Mouse (Mus musculus): ENCODE results near the gene Sri. TPM values are rescaled to one million over a fixed set of nuclear protein-coding genes. Genes with fewer than 3 reads are reported as not detected.

The Sri gene
- polyA plus RNA-seq, 1 experiment, result 74.8 TPM

DNA sequence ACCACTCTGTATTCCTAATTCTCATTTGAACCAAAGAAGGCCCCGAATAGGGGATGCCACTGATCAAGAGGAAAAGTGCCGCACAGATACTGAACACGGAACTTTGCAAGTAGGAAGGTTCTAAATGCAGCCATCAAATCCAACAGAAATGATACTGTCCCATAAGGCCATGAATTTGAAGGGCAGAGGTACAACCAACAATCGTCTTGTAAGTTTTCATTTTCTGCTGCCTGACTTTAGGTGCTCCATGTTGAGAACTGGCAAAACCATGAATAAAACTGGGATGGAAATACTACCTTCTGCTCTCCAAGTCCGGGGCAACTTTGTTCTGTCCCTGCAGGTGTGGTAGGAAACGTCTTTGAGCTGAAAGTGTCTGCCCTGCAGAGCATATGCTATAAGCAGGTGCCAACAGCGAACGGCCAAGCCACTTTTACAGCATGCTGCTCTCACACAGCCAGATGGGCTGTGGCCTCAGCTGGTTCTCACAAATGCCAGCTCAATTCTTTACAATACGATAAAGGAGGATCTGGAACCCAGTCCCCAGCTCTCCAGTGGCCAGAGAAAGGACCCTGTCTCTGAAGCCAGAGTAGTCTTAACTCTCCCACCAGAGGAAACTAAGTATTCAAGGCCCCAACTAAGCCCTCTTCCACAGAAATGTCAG lies 28.2 kb downstream of the Sri start:
- H3K4me1 ChIP-seq (ENCODE audit: control insufficient read depth, insufficient read depth, insufficient read length, low read length), result no peaks in the 10 kb centered on the region
- H3K4me3 ChIP-seq (ENCODE audit: insufficient read depth, low read depth, low read length), result no peak overlapping the region
- H3K27ac ChIP-seq (replicated peaks; ENCODE audit: low read depth, low read length), result no peak overlapping the region

DNA sequence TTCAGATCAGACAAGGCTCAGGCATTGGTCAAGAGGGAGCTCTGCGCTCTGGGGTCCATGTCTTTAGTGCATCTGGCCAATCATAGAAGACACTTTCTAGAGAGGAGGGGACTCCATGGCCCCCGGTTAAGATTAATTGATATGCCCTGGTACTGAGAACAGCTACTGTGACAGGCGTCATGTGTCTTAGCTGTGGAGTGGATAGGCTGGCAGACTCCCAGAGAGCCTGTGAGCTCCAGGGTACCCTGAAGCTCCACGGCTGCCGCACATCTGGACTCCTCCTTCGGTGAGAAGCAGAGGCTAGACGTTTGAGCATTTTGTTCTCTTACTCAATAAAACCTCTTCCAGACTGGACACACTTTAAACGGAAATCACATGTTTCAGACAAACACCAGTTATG lies 31.6 kb downstream of the Sri start:
- Histone ChIP-seq H3K4me1 (ENCODE audit: control insufficient read depth, insufficient read depth, insufficient read length, low read length) (no peaks in the 10 kb centered on the region), H3K27ac (replicated peaks; ENCODE audit: low read depth, low read length) (no peak overlapping the region), H3K4me3 (ENCODE audit: insufficient read depth, low read depth, low read length) (no peak overlapping the region)

DNA sequence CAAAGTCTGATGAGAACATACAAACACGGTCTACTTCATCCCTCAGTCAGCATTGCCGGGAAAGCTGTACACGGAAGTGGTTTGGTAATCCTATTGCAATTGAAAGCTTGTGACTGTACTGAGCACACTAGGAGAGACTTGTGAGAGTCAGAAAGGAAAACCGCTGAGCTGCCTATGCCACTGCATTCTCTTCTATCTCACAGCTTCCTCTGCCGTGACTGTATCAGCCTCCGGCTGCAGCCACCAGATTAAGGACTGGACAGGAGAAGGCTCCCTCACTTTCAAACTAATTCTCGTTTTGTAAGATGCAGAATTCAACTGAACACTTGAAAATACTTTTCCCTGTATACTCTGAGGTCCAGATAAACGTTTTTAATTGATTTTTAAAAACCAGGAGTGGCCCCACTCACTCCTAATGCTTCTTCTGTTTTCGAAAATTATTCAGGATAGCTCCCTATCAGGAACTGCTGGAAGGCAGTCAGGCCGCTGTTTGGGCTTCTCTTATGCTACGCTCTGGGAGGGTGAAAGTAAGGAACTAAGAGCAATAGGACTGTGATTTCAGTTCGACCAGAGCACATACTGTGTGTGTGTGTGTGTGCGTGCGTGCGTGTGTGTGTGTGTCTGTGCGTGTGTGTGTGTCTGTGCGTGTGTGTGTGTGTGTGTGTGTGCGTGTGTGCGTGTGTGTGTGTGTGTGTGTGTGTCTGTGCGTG lies 37.1 kb downstream of the Sri start:
- Histone ChIP-seq H3K27ac (replicated peaks; ENCODE audit: low read depth, low read length) (no peak overlapping the region), H3K4me3 (ENCODE audit: insufficient read depth, low read depth, low read length) (no peak overlapping the region), H3K4me1 (ENCODE audit: control insufficient read depth, insufficient read depth, insufficient read length, low read length) (no peaks in the 10 kb centered on the region)

DNA sequence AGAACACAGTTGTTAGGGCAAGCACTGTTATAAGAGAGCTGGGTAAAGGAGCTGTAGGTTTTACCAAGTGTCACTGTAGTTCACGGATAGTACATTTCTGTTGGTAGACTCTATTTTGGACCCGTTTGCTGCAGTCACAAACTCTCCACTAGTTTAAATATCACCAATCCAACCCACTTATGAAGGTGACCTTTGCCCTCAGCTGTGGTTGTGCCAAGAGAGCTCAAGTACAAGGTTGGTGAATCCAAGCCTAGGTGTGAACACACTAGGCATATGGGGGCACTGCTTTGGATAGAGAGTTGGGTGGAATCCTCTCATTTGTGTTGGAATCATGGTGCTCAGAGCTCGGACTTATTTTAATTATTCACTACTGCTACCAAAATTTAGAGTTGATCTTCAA lies 39.8 kb downstream of the Sri start:
- H3K27ac ChIP-seq (replicated peaks; ENCODE audit: low read depth, low read length), result no peak overlapping the region
- no peaks in the 10 kb centered on the region for H3K4me1 ChIP-seq (ENCODE audit: control insufficient read depth, insufficient read depth, insufficient read length, low read length)

DNA sequence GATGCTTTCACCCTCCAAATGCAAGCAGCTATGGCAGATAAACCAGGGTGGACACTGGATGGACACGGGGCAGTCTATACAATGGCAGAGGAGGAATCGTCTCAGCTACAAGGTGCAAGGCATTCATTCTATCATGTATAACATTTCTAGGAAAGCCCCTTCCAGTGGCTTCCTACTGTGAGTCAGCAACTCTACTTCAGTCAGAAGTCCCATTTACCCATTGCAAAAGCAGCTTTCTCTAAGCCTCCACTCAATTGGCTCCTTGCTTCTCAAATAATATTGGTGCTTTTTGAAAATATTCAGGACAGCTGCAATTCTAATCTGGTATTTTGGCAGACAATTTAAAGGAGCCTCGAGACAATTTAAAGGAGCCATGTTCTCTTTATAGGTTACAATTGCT lies 42.3 kb downstream of the Sri start:
- Histone ChIP-seq H3K27ac (replicated peaks; ENCODE audit: low read depth, low read length) (no peak overlapping the region), H3K4me1 (ENCODE audit: control insufficient read depth, insufficient read depth, insufficient read length, low read length) (no peaks in the 10 kb centered on the region), H3K4me3 (ENCODE audit: insufficient read depth, low read depth, low read length) (no peak overlapping the region)

More for the DNA sequence above, 39.8 kb downstream of the Sri start:
- no peak overlapping the region for H3K4me3 ChIP-seq (ENCODE audit: insufficient read depth, low read depth, low read length)

DNA sequence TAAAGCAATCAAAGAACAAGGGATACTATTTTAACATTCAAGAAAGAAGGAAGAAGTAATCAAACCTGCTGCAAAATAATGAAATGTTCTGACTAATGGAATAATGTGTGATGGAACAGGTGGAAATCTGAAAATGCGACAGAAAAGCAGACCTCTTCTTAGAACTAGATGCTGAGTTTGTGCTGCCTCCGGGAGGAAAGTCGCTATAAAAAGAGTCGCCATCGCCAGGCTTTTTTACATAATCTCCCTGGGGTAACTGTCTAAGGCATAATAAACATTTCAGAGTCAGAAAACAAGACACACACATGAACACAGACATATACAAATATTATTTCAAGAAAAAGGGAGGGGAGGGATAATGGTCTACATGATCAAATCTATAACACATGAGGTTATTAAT lies 49.0 kb downstream of the Sri start:
- Histone ChIP-seq H3K27ac (replicated peaks; ENCODE audit: low read depth, low read length) (no peak overlapping the region), H3K4me1 (ENCODE audit: control insufficient read depth, insufficient read depth, insufficient read length, low read length) (no peaks in the 10 kb centered on the region), H3K4me3 (ENCODE audit: insufficient read depth, low read depth, low read length) (no peak overlapping the region)

DNA sequence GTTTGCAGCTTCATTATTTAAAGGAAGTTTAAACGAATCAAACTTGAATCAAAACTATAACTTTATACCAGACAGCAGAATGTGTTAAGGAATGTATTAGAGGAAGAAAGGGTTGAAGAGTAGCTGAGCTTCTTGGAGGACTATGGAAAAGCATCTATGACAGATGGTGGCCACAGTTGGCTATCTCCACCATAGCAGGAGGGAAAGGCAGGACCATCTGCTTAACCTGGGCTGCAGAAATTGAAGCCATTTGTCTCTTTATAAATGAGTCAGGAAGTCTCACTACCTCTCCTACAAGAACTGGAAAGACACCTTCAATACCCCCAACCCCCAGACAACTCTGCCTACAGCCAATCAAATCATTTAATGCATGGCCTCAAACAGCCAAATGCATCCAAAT lies 49.8 kb downstream of the Sri start:
- no peak overlapping the region for H3K27ac ChIP-seq (replicated peaks; ENCODE audit: low read depth, low read length)
- no peak overlapping the region for H3K4me3 ChIP-seq (ENCODE audit: insufficient read depth, low read depth, low read length)
- H3K4me1 ChIP-seq (ENCODE audit: control insufficient read depth, insufficient read depth, insufficient read length, low read length), result no peaks in the 10 kb centered on the region

DNA sequence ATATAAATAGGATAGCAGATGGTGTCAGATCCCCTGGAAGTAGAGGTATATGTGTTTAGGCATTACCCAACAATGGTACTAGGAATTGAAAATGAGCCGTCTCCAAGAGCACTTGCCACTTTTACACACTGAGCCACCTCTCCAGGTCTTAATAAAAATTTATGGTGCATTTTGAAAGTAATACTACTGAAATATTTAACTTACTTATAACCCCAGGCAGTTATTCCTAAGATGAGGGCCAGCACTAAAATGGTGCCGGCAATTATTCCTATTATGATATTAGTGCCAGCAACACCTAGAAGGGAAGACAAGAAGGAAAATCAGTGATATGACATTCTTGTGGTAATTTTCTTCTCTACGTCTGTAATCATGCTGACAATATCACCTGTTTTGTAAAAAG lies 65.8 kb downstream of the Sri start:
- Histone ChIP-seq H3K4me3 (ENCODE audit: insufficient read depth, low read depth, low read length) (no peak overlapping the region), H3K27ac (replicated peaks; ENCODE audit: low read depth, low read length) (no peak overlapping the region), H3K4me1 (ENCODE audit: control insufficient read depth, insufficient read depth, insufficient read length, low read length) (no peaks in the 10 kb centered on the region)

DNA sequence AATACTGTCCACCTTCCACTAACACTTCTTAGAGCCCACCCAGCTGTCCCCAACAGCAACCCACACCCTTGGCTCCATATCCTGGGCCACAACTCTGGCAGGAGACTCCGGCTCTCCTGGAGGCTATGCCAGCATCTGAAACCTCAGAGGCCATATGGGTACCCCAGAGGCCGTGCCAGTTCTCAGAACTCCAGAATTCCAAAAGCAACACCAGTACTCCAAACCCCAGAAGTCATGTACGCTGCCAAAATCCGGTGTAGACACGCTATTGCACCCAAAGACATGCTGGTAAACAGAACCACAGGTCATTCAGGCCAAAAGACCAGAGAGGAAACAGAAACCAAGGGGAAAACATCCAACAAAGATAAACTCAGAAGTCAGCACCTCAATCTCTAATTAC lies 66.4 kb downstream of the Sri start:
- Histone ChIP-seq H3K4me3 (ENCODE audit: insufficient read depth, low read depth, low read length) (no peak overlapping the region), H3K4me1 (ENCODE audit: control insufficient read depth, insufficient read depth, insufficient read length, low read length) (no peaks in the 10 kb centered on the region), H3K27ac (replicated peaks; ENCODE audit: low read depth, low read length) (0 out of 2 replicates have a peak overlapping the region, but pooled peaks have one; percentile 31)

DNA sequence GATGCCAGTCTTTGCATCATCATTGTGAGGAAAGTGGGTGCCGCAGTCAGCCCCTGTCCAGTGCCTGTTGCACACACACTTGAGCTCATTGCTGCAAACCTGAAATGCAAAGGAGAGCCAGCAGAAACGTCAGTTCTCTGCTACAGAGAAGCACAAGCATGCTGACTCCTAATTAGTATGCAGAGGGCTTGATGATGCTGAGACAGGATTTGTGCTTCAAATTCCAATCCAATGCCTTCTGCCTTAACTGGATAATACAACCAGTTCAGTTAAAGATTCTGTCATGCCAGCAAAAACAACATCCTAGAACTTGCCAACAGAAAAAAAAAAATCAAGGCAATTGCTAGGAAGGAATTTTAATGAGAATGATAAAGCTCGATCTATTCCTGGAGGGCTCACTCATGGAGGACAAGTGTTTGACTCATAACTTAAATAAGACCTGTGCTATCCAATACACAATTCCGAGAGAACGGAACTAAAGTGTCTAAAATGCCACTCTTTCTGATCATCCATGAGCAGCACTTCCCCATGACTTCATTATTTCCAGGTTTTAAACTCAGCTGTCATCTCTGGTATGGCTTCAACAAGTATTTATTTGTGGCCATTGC lies 70.8 kb downstream of the Sri start:
- no peak overlapping the region for H3K27ac ChIP-seq (replicated peaks; ENCODE audit: low read depth, low read length)
- H3K4me3 ChIP-seq (ENCODE audit: insufficient read depth, low read depth, low read length), result no peak overlapping the region
- no peaks in the 10 kb centered on the region for H3K4me1 ChIP-seq (ENCODE audit: control insufficient read depth, insufficient read depth, insufficient read length, low read length)

Other genes starting within 250 kb of the Sri start
- 63.4 and 127 TPM in 2 replicates for gene Steap4, start 85.6 kb upstream of the Sri start, polyA plus RNA-seq (2012; ENCODE audit: insufficient read depth, insufficient read length, missing spikeins)